Mouse (Mus musculus) hindbrain, embryonic 11.5 days (tissue): ENCODE measurements at regions not wholly inside any gene's neighbourhood (a gene's known extent, or its start where the extent isn't known, plus 50 kb on each side); places are given as distances from the start of the nearest gene placed in this dataset.

Source experiments
- ATAC-seq: fragments of 200-750 bp; cut with Nextera tagmentation; 2 replicates; pipeline ENCODE4 v1.8.0; 2017; ENCODE audit warnings: mild to moderate bottlenecking, moderate TSS enrichment, moderate library complexity; ENCODE audit not compliant: low FRiP score
- DNase-seq: peaks from one replicate; pipeline ENCODE4 v3.0.0-alpha.2; 2015; ENCODE audit warnings: low spot score
- H3K27ac ChIP-seq: fragments of 300-500 bp; sonication (generic); 2 replicates; pipeline ENCODE4 v1.5.1; 2014; ENCODE audit warnings: mild to moderate bottlenecking, low read depth, low read length
- H3K27me3 ChIP-seq: fragments of 300-500 bp; sonication (generic); 2 replicates; pipeline ENCODE4 v1.6.1; 2014; ENCODE audit warnings: mild to moderate bottlenecking, low read length, moderate library complexity, mixed read lengths; ENCODE audit not compliant: control insufficient read depth, insufficient read depth
- H3K36me3 ChIP-seq: fragments of 300-500 bp; sonication (generic); 2 replicates; pipeline ENCODE4 v1.6.1; 2014; ENCODE audit warnings: mild to moderate bottlenecking, low read length, moderate library complexity, mixed read lengths; ENCODE audit not compliant: control insufficient read depth, insufficient read depth
- H3K4me1 ChIP-seq: fragments of 300-500 bp; sonication (generic); replicated peaks from 2 replicates; pipeline ENCODE4 v1.6.1; 2014; ENCODE audit warnings: low read length, mixed read lengths; ENCODE audit not compliant: control insufficient read depth, insufficient read depth
- H3K4me2 ChIP-seq: fragments of 300-500 bp; sonication (generic); replicated peaks from 2 replicates; pipeline ENCODE4 v1.6.1; 2014; ENCODE audit warnings: mild to moderate bottlenecking, low read depth, low read length
- H3K4me3 ChIP-seq: fragments of 300-500 bp; sonication (generic); 2 replicates; pipeline ENCODE4 v1.5.1; 2014; ENCODE audit warnings: low read depth, low read length
- H3K9ac ChIP-seq: fragments of 300-500 bp; sonication (generic); 2 replicates; pipeline ENCODE4 v1.6.1; 2014; ENCODE audit warnings: low read depth, low read length
- H3K9me3 ChIP-seq: fragments of 300-500 bp; sonication (generic); 2 replicates; pipeline ENCODE4 v1.6.1; 2016; ENCODE audit warnings: low read length; ENCODE audit not compliant: control insufficient read depth
- WGBS: fragments of 180-500 bp; shearing (Covaris S2); extraction: QIAGEN DNeasy Blood & Tissue Kit; methylation state at CpG from one replicate; pipeline ENCODE4 v1.1.7; 2014; 5-methylcytosine and 5-hydroxymethylcytosine counted together

DNA sequence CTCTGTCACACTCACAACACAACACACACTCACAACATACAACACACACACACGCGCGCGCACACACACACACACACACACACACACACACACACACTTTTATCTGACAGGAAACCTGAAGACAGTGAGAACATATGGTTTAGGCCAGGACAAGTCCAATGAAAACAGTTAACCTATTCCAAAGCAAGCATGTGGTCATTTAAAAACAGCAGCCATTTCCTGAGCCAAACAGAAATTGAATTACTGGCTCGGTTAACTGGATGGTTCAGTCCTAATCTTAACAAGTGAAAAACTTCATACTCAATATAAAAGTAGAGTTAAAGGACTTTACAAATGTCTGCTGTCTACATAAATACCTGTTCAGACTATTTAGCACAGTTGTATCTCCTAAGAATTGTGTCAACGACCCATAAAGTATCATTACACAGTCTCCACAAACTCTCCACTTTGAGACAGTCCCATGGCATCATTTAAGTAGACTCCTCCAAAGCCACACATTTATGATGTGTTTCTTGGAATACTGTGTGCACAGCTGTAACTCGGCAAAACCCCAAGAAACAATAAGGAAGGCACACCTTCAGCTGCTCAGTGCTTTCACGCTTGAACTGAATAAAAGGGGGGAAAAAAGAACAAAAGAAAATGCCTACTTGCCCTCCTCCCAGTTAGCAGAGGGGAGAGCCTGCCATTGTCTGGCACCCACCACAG lies 202.3 kb downstream of the Sp3 start:
- Histone ChIP-seq H3K9me3 (no peaks in the 10 kb centered on the region), H3K36me3 (no peaks in the 10 kb centered on the region), H3K9ac (no peak overlapping the region), H3K4me3 (no peak overlapping the region), H3K27ac (no peak overlapping the region), H3K4me2 (no peak overlapping the region), H3K4me1 (no peaks in the 10 kb centered on the region), H3K27me3 (no peaks in the 10 kb centered on the region)
- ATAC-seq = no peak
- no peak for DNase-seq
- WGBS = 88% methylated on average over 8 of the region's 8 CpGs

DNA sequence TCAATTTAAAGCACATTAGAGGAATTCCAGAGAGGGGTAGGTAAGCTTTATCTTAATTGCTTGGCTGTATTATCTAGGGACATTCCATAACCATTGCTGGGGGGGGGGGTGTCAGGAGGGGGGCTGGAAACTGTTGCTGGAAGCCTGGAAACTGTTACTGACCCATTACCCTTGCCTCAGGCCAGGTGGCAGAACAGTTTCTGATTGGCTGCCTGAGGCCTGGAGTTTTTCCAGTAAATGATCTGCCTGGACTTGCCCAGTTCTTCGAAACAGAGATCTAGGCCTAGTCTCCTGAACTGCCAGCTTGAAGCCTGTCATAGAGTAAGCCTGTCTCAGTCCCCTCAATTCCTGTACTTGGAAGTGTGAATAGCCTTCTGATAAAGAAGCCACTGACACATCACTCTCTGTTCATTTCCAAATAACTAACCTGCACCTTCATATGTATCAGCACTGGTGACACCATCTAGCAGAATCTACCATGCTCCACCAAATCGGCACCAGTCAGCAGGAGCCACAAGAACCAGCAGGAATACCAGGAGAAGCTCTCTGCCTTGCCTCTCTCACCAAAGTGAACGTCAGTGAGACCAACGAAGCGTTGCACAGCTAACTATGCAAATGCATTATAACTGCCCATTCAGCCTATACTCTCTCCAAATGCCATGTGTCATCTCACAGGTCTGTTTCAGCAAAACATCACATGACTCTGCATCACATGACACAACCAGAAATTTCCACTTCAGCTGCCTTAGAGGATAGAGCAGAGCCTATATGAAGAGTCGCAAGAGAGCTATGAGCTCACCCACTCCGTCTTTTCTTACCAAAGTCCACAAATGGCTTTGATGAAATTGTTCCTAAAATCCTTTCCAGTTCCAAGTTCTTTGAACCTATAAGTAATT lies 200.7 kb downstream of the Sp3 start:
- Histone ChIP-seq H3K27me3 (no peaks in the 10 kb centered on the region), H3K36me3 (no peaks in the 10 kb centered on the region), H3K9me3 (no peaks in the 10 kb centered on the region), H3K9ac (no peak overlapping the region), H3K4me1 (no peaks in the 10 kb centered on the region), H3K4me2 (no peak overlapping the region), H3K4me3 (no peak overlapping the region), H3K27ac (no peak overlapping the region)
- DNase-seq (no peak), ATAC-seq (no peak)
- WGBS = 86% methylated on average over 7 of the region's 7 CpGs

DNA sequence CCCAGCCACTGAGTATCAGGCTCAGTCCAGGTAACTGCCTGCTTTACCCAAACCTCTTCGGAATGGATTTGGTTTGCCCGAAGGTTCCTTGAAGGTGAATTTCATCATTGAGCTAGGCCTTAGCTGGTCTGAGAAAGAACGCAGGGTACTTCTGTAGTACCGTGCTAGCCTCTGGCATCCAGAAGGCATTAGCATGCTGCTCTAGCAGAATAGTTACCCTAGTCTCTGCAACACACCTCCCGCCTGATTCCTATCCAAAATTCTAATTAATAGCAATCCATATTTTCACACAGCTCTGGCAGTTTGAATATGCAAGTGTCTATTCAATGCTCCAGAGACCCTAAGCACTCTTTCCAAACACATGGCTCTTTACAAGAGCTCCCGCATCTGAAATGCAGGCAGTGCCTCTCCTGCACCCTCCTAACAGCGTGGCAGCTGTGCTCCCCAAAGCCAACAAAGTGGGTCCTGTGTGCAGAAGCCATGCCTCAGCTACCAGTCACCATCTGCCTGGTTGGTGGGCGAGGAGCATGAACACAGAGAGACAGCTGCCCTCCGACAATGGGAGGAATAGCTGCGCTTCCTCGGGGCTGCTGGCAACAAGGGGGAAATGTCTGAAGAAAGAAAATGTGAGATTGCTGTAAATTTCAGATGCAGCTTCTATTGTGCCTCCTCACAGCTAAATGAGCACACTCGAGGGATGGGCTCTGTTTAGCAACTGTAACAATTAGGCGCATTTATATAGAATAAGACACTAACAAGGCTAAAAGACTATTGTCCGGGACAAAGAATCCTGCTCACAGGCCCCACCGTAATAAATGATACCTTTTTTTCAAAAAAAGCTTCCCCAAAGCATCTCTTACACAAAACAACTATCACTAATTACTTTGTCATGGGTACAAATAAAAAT lies 198.6 kb downstream of the Sp3 start:
- Histone ChIP-seq H3K4me1 (no peaks in the 10 kb centered on the region), H3K27me3 (no peaks in the 10 kb centered on the region), H3K4me3 (no peak overlapping the region), H3K36me3 (no peaks in the 10 kb centered on the region), H3K9ac (no peak overlapping the region), H3K4me2 (no peak overlapping the region), H3K9me3 (no peaks in the 10 kb centered on the region), H3K27ac (no peak overlapping the region)
- 62% methylated on average over 15 of the region's 15 CpGs for WGBS
- ATAC-seq (peak; percentile 70), DNase-seq (peak; percentile 48)

DNA sequence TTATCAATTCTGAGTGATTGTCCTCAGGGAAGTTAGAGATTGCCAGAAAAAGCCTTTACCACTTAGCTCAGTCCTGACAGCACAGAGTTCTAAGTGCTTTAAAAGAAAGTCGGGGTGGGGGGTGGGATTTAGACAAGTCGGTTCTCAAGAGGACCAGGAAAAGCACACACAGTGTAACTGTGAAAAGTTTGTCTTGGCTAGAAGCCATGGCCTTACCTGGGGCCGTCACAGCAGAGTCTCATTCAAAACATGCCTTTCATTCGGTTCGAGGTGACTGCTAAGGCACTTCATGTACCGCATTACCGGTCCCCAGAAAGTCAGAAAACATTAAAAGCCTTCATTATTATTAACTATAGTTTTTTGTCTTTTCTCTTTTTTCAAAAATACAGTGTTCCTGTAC lies 197.9 kb downstream of the Sp3 start:
- H3K9ac ChIP-seq = no peak overlapping the region
- no peaks in the 10 kb centered on the region for H3K27me3 ChIP-seq
- no peak for ATAC-seq
- H3K9me3 ChIP-seq = no peaks in the 10 kb centered on the region
- WGBS = 68% methylated on average over 7 of the region's 7 CpGs
- no peak for DNase-seq
- no peak overlapping the region for H3K4me2 ChIP-seq
- H3K27ac ChIP-seq = no peak overlapping the region
- H3K36me3 ChIP-seq = no peaks in the 10 kb centered on the region
- H3K4me1 ChIP-seq = no peaks in the 10 kb centered on the region
- no peak overlapping the region for H3K4me3 ChIP-seq

DNA sequence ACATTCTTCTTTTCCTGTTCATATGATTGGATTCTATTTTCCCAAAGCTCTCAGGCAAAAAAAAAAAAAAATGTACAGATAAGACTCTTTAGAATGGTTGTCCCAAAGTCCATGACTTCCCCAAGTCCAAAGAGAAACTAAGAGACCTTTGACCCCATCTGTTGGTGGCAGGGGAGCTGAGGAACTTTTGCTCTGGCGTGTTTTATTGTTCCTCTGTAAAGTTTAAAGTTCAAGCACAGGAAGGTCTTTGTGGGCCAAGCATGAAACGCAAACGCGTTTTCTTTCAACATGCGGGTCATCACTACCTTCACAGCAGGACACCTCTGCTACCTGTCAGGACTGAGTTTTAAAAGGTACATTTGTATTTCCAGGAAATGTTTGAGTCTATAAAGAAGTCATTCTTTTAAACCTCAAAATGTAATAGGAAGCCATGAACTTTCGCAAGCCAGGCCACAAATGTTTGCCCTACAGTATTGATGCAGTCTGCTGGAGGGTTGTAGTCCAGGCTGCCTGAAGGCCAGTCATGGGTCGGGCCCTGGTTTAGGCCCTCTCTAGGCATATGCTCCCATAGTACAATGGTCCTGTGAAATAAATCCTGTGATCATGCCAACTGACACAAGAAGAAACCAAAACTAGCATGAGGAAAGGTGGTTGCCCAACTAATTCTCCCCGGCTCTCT lies 194.7 kb downstream of the Sp3 start:
- no peak overlapping the region for H3K27ac ChIP-seq
- no peaks in the 10 kb centered on the region for H3K27me3 ChIP-seq
- 76% methylated on average over 8 of the region's 8 CpGs for WGBS
- H3K36me3 ChIP-seq = no peaks in the 10 kb centered on the region
- H3K9ac ChIP-seq = no peak overlapping the region
- H3K9me3 ChIP-seq = no peaks in the 10 kb centered on the region
- DNase-seq (no peak), ATAC-seq (no peak)
- no peaks in the 10 kb centered on the region for H3K4me1 ChIP-seq
- no peak overlapping the region for H3K4me3 ChIP-seq
- H3K4me2 ChIP-seq = no peak overlapping the region

DNA sequence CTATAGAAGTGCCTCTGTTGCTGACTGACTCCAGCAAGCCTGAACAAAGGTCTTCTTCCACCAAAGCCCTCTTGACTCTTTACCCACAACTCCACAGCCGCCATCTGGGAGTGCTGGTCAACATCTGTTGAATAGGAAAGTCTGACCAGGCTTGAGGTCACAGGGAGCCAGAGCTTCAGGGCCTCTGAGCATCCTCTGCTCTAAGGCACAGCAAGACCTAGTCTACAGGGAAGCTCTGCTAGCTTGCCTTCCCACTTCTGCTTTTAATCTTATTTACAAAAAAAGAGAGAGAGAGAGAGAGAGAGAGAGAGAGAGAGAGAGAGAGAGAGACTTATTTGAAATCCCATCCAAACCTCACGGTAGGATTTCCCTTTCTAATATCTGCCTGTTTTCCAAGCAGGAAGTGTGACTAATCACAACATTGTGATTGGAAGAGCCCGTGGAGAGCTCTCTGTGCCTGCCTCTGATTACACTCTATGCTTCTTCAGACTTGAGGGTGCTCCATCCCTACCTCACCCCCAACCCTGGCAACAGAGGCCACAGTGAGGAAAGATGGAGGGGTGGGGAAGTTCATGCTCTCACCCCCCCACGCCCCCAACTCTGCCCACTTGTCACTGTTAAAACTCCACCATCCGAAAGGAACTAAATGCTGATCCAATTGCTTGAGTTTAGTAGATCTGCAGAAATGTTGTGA lies 194.1 kb downstream of the Sp3 start:
- H3K9ac ChIP-seq = no peak overlapping the region
- no peak for DNase-seq
- H3K4me3 ChIP-seq = no peak overlapping the region
- no peak for ATAC-seq
- no peaks in the 10 kb centered on the region for H3K36me3 ChIP-seq
- no peaks in the 10 kb centered on the region for H3K4me1 ChIP-seq
- no peak overlapping the region for H3K4me2 ChIP-seq
- 48% methylated on average over 5 of the region's 5 CpGs for WGBS
- no peak overlapping the region for H3K27ac ChIP-seq
- H3K9me3 ChIP-seq = no peaks in the 10 kb centered on the region
- no peaks in the 10 kb centered on the region for H3K27me3 ChIP-seq

DNA sequence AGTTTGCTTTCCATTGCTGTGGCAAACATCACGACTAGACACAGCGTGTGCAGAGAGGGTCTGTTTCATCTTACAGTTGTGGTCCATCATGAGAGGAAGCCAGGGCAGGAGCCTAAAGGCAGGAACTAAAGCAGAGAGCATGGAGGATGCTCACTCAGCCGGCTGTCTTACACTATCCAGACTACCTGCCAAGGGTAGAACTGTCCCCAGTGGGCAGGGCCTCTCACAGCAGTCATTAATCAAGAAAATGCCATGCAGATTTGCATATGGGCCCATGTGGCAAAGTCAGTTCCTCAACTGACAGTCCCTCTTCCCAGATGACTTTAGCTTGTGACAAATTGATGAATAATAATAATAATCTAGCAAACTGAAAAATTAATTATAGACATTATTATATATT lies 192.6 kb downstream of the Sp3 start:
- H3K9ac ChIP-seq = no peak overlapping the region
- H3K4me2 ChIP-seq = no peak overlapping the region
- ATAC-seq (no peak), DNase-seq (no peak)
- no peaks in the 10 kb centered on the region for H3K27me3 ChIP-seq
- no peaks in the 10 kb centered on the region for H3K9me3 ChIP-seq
- no peaks in the 10 kb centered on the region for H3K4me1 ChIP-seq
- H3K4me3 ChIP-seq = no peak overlapping the region
- WGBS = 76% methylated on average over 3 of the region's 3 CpGs
- no peak overlapping the region for H3K27ac ChIP-seq
- no peaks in the 10 kb centered on the region for H3K36me3 ChIP-seq

DNA sequence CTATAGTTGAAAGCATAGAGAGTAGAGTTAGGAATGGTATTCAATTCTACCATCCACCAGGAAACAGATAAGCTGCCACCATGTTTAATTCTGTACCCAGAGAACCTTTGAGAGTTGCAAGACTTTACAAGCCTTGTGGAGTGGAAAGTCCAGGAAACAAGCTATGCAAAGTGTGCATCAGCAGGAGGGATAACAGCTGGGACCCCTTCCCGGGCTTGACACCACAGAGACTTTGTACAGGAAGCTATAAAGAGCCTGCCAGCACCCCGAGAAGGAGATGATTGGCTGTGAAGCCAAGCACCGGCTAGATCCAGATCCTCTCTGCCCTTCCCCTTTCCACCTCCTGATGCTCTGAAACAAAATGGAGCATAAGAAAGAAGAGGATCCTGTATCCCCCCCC lies 188.8 kb downstream of the Sp3 start:
- no peaks in the 10 kb centered on the region for H3K27me3 ChIP-seq
- no peak overlapping the region for H3K4me2 ChIP-seq
- H3K36me3 ChIP-seq = no peaks in the 10 kb centered on the region
- no peaks in the 10 kb centered on the region for H3K9me3 ChIP-seq
- no peak for ATAC-seq
- no peak overlapping the region for H3K9ac ChIP-seq
- no peaks in the 10 kb centered on the region for H3K4me1 ChIP-seq
- DNase-seq = no peak
- WGBS = 76% methylated on average over 3 of the region's 3 CpGs
- H3K27ac ChIP-seq = no peak overlapping the region
- no peak overlapping the region for H3K4me3 ChIP-seq
